Mouse (Mus musculus): ENCODE data around the gene 2010111I01Rik.

Gene 2010111I01Rik

DNA sequence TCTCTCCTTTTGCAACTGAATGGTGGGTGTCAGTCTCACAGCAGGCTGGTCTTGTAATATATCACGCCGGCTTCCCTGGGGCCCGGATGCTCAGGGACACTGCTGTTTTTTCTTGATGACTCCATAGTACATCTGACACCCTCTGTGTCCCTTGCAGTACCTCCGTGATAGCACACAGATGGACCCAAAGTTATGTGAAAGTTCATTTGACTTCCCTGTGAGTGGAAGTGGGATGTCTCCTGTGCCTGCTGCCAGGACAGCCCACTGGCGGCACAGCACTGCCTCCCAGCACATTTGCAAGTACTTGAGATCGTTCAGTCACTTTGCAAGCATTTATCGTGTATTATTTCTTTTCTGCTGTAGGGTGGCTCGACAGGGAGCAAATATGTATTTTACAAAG, 315.1 kb downstream of the 2010111I01Rik start:
- in situ Hi-C loops (cut with MboI, MseI): no loop called here

- in situ Hi-C loops (cut with MboI, MseI): no loop called here
Observed at GRCm38 (mm10) chr13:63280344-63280743, 315.7 kb downstream of the 2010111I01Rik start.

DNA sequence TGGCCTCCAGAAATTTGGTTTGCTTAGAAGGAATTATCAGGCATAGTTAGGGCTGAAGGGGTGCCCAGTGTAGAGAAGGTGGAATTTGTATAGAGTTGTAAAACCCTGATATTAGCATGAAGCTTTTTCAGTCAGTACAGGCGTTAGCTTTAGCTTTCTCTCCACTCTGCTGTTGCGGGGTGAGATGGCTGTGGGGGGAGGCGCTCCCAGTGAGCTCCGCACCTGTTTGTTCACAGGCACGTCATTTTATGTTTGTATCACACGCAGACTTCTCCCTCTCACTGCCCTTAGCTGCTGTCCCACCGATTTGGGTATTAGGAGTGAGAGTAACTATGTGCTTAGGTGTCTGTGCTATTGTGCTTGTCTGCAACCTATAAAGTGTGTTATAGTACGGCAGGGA, 316.5 kb downstream of the 2010111I01Rik start:
- in situ Hi-C loops (cut with MboI, MseI): no loop called here

DNA sequence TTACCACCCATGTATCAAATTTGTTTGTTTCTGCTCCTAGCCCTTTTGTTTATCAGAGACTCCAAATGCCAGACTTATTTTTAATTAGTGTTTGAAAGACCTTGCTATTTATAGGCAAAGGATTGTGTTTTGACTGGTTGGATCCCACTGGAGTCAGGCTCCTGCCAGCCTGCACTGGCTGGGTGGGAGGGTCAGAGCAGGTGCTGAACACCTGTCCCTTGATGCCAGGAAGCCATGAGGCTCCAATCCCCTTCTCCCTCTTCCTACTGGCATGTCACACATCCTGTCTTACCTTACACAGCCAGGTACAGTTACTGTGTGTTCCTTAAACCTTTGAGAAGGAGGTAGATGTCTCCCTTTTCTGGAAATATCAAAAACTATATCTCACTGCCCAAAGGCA, 318.5 kb downstream of the 2010111I01Rik start:
- in situ Hi-C loops (cut with MboI, MseI): no loop called here

GRCm38 (mm10) chr13:63284748-63285147, 320.1 kb downstream of the 2010111I01Rik start:
- in situ Hi-C loops (cut with MboI, MseI): no loop called here

- in situ Hi-C loops (cut with MboI, MseI): no loop called here
Observed at GRCm38 (mm10) chr13:63286483-63287102, 321.9 kb downstream of the 2010111I01Rik start.

- in situ Hi-C loops (cut with MboI, MseI): no loop called here
Observed at GRCm38 (mm10) chr13:63289152-63289551, 324.5 kb downstream of the 2010111I01Rik start.

DNA sequence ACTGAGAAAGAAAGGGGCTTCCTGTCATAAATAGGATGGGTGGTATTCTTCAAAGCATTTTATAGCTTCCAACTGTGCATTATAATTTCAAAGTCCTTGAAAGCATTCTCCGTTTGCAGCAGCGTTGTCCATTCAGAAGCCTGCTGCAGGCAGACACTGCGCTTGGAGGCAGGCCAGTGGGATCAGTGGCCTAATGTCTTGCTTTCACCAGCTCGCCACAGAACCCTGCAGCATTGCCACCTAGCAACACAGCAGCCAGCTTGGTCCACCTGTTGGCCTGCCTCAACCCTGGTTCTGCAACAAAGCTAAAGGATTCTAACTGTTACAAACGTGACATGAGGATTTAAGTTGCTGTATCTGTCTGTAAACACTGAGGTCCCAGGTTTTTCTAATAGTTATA, 325.0 kb downstream of the 2010111I01Rik start:
- in situ Hi-C loops (cut with MboI, MseI): no loop called here

- in situ Hi-C loops (cut with MboI, MseI): no loop called here
Observed at GRCm38 (mm10) chr13:63290126-63290525, 325.4 kb downstream of the 2010111I01Rik start.

- in situ Hi-C loops (cut with MboI, MseI): no loop called here
Observed at GRCm38 (mm10) chr13:63291016-63291415, 326.3 kb downstream of the 2010111I01Rik start.

GRCm38 (mm10) chr13:63293647-63294046, 329.0 kb downstream of the 2010111I01Rik start:
- in situ Hi-C loops (cut with MboI, MseI): no loop called here

DNA sequence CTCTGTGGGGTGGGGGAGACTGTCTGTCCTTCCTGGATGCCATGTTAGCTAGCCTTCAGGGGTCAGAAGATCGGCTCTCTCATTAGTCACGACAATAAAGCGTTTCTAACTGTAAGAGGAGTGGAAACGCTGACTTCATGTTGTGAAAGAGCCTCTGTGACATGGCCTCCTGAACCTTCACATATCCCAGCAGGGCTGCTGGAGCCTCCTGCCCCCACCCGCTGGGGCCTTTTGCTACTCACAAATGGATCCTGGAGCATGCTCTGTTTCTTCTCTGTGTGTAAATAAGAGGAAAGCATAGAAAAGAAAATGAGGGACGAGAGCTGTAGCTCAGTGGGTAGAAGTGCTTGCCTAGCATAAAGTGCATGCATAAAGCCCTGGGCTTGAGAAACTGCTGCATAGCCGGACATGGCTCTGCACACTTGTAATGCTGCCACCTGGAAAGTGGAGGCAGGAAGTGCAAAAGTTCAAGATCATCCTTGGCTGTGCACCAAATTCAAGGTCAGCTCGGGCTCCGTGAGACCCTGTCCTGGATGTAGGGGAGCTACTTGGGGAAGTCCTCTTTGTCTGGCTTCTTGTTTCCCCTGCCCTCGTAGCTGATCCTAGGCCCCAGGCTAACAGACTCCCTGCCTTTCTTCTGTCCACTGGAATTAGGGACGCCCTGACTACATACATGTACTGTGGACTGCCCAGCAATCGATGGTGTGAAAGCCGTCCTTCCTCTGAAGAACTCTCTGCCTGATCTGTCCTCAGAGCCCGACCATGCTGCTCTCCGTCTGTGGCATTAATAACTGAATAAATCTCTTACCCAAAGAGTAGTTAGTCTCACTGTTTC, 329.9 kb downstream of the 2010111I01Rik start:
- in situ Hi-C loops (cut with MboI, MseI): no loop called here

DNA sequence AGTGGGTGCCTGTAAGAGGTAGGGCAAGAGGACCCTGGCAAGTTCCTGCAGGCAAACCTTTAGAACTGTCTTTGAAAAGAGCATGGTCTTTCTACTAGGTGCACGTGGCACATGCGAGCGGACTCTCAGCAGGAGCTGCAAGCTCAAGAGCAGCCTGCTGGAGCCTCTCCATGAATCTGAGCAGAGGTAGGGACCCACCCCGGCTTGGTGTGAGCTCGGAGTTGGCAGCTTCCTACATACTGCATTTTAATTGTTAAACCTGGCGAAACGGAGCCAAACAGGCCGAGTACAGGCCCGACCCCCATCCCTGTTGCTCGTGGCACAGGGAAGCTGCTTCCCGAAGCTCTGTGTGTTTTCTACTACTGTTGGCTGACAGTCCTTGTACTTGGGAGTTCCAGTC, 331.6 kb downstream of the 2010111I01Rik start:
- in situ Hi-C loops (cut with MboI, MseI): no loop called here

DNA sequence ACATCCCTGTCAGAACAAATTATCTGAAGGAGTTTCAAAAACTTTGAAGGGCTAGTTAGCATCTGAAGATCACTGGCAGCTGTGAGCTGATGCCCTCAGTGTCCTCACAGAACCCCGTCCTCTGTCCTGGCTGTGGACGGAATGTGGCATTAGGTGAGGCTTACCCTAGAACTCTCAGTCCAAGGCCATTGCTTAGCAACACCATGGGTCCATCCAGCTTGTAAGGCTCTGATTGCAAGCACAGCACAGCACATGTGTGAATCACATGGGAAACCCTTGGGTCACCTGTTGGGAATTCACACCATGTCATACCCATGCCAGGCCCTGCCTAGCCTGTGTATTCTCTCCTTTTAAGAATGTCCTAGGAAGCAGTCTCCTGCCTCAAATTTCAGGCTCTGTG, 332.3 kb downstream of the 2010111I01Rik start:
- in situ Hi-C loops (cut with MboI, MseI): no loop called here

GRCm38 (mm10) chr13:63297933-63298332, 333.2 kb downstream of the 2010111I01Rik start:
- in situ Hi-C loops (cut with MboI, MseI): no loop called here

- in situ Hi-C loops (cut with MboI, MseI): no loop called here
Observed at GRCm38 (mm10) chr13:63298931-63299330, 334.2 kb downstream of the 2010111I01Rik start.

DNA sequence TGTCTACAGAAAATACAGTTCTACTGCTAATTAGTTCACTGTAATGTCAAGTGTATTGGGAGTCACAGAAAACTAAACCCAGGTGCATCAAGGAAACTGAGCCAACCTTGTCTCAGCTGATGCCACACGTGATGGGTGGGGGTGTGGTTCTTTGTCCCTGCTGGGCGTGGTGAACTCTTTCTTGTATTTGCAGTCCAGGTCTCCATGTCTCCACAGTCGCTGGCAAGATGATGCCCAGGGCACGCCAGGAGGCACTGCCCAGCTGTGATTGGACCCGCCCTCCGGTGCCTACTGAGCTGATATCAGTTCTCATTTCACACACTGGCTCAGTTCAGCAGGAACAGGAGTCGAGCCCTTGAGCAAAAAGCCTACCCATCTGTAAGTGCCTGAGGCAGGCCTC, 336.2 kb downstream of the 2010111I01Rik start:
- in situ Hi-C loops (cut with MboI, MseI): no loop called here

GRCm38 (mm10) chr13:63301764-63302209, 337.1 kb downstream of the 2010111I01Rik start:
- in situ Hi-C loops (cut with MboI, MseI): no loop called here

DNA sequence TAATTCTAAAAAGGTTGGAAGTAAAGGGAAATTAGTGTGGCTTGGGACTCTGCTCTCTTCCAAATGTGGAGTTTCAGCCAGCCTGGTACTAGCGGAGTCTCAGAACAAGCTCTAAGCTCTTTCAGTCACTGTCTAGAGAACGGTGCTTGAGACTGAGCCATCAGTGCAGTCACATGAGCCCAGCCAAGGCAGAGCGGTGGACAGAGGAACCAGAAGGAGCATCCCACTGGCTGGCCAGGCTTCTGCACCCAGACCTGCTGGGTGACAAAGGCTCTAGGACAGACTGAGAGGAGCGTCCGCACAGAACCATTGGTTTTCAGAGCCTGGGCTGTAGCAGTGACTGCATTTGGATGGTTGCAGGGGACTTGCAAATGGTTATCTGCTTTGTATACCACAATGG, 337.7 kb downstream of the 2010111I01Rik start:
- in situ Hi-C loops (cut with MboI, MseI): no loop called here

GRCm38 (mm10) chr13:63304124-63304792, 339.6 kb downstream of the 2010111I01Rik start:
- in situ Hi-C loops (cut with MboI, MseI): no loop called here

GRCm38 (mm10) chr13:63304799-63305159, 340.1 kb downstream of the 2010111I01Rik start:
- in situ Hi-C loops (cut with MboI, MseI): no loop called here

DNA sequence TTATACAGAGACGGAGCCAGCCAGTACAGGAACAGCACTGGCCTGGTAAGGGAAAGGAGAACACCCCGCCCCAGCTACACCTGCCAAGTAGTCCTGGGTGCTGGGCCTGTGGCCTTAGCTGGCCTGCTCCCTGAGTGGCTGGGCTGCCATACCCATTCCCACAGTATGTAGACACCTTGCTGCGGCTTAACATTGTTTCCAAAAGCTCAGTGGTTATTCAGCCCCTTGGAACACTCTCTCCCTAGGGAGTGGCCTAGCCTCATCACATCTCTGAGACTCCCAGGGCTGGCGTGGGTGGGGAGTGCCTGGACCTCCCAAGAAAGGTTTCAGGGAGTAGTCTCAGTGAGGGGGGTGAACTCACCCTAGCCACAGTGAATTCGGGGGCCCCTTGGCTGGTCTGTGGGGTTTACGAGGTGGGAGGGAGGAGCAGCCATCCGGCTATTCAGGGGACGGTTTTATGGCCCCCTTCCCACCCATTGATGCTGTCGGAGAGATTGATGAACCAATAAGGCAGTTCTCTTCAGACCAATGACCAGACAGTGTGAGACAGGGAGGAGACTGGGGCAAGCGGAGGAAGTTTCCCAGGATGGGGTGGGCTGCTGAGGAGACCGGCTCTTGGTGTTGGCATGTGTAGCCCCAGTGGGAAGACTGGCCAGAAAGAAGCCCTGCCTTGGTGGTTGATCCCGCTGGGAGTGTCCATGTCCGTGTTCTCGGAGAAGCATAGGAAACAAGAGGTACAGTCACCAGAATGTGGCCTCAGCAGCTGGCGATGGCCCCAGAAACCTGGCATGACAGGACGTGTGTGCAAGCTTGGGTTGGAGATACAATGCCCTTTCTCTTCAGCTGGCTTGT, 340.7 kb downstream of the 2010111I01Rik start:
- in situ Hi-C loops (cut with MboI, MseI): no loop called here
